Mouse (Mus musculus) neural tube, embryonic 13.5 days (tissue): ENCODE measurements around the gene Rhox7a. TPM values are rescaled to one million over a fixed set of nuclear protein-coding genes. Genes with fewer than 3 reads are reported as not detected.
"Not testable (repeated sequence)": the region's sequence is repeated elsewhere in the genome, so short reads cannot be mapped to it uniquely, and the experiment has no call there.

Source experiments
- ATAC-seq: fragments of 200-750 bp; cut with Nextera tagmentation; 2 replicates; pipeline ENCODE4 v1.8.0; 2017; ENCODE audit warnings: low read depth, mild to moderate bottlenecking, moderate TSS enrichment, moderate library complexity
- H3K27ac ChIP-seq: fragments of 300-500 bp; sonication (generic); replicated peaks from 2 replicates; pipeline ENCODE4 v1.5.1; 2015; ENCODE audit warnings: moderate library complexity, mild to moderate bottlenecking, inconsistent platforms
- H3K27me3 ChIP-seq: fragments of 300-500 bp; sonication (generic); 2 replicates; pipeline ENCODE4 v1.6.1; 2015; ENCODE audit warnings: mild to moderate bottlenecking, inconsistent platforms
- H3K36me3 ChIP-seq: fragments of 300-500 bp; sonication (generic); 2 replicates; pipeline ENCODE4 v1.6.1; 2015; ENCODE audit warnings: mild to moderate bottlenecking, inconsistent platforms
- H3K4me1 ChIP-seq: fragments of 300-500 bp; sonication (generic); replicated peaks from 2 replicates; pipeline ENCODE4 v1.6.1; 2015; ENCODE audit warnings: inconsistent platforms
- H3K4me2 ChIP-seq: fragments of 300-500 bp; sonication (generic); 2 replicates; pipeline ENCODE4 v1.6.1; 2015; ENCODE audit warnings: inconsistent platforms, mild to moderate bottlenecking, moderate library complexity
- H3K4me3 ChIP-seq: fragments of 300-500 bp; sonication (generic); 2 replicates; pipeline ENCODE4 v1.5.1; 2015; ENCODE audit warnings: mild to moderate bottlenecking, inconsistent platforms
- H3K9ac ChIP-seq: fragments of 300-500 bp; sonication (generic); 2 replicates; pipeline ENCODE4 v1.6.1; 2015; ENCODE audit warnings: moderate library complexity, mild to moderate bottlenecking, inconsistent platforms
- H3K9me3 ChIP-seq: fragments of 300-500 bp; sonication (generic); 2 replicates; pipeline ENCODE4 v1.6.1; 2016; ENCODE audit warnings: inconsistent platforms
- WGBS: fragments of 180-500 bp; shearing (Covaris S2); methylation state at CpG from one replicate; pipeline ENCODE4 v1.1.7; 2015; 5-methylcytosine and 5-hydroxymethylcytosine counted together
- polyA plus RNA-seq: library from polyadenylated mRNA; unstranded; fragments of >200 nt; fragmentation: Nextera tagmentation; extraction: Ambion mirVana; gene quantifications from 2 replicates; pipeline ENCODE4 v1.2.1, GENCODE M21; 2015

Gene Rhox7a
- not detected in 2 replicates for polyA plus RNA-seq

DNA sequence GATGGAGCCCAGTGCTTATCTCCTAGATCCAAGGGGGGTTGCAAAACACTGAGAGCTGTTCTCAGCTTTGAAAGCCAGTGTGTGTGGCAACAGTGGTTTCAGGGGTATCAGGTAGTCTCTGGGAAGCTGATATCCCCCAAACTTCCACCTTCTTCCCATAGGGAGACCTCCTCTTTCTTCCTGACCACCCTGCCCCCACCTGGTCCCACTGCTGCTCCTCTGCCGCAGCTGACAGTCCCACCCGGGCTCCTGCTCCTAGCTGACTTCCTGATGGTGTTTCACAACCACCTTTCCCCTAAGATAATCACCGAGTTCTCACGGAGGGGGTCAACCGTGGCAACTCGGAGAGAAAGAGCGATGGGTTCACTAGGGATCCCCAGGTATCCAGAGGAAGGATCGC lies at the start of gene Rhox7a:
Gene Rhox7a, plus strand, starts transcription at position 301 of the 400 bp plus-strand sequence.
- not testable (repeated sequence) for H3K9ac ChIP-seq, H3K27ac ChIP-seq, H3K27me3 ChIP-seq, H3K36me3 ChIP-seq, H3K4me1 ChIP-seq, H3K4me3 ChIP-seq, H3K9me3 ChIP-seq, H3K4me2 ChIP-seq, ATAC-seq
- 91% methylated on average over 8 of the region's 8 CpGs for WGBS

DNA sequence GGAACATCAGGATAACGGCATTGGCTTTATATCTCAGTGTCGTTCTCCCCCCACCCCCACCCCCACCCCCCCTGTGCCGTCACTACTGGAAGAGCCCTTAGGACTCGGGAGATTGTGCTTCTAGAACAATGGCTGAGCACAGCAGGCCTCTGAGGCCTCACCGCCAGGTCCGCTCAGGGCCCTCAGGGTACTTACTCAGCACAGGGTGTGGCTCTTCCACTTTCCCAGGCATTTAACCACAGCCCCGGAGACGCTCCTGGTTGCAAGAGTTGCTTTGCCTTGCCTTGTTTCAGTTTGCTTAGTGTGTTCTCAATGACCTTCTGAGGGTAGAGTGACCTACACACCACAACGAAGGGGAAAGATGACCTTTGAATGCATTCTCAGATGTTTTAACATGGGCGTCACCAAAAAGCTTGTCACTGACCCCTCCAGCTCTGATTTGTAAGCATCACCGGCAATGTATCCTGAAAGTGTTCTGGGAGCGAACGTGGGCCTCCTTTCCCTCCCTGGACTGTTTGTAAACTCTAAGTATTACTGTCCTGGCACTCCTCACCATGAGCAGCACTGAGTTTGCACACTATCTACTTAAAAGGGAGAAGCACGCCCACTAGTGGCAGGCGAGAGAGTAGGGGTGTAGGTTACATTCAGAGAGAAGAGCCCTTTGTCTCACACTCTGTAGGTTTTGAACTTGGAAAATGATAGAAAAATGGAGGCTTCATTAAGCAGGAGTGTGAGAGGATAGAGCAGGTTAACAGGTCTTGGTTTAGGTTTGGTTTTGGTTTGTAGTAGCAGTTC lies 24.0 kb upstream of the Rhox7a start:
- no peak for ATAC-seq
- no peak overlapping the region for H3K4me2 ChIP-seq
- no peaks in the 10 kb centered on the region for H3K4me1 ChIP-seq
- H3K27ac ChIP-seq: no peak overlapping the region
- H3K9ac ChIP-seq: no peak overlapping the region
- H3K27me3 ChIP-seq: no peaks in the 10 kb centered on the region
- WGBS: 82% methylated on average over 15 of the region's 15 CpGs
- no peaks in the 10 kb centered on the region for H3K9me3 ChIP-seq
- no peaks in the 10 kb centered on the region for H3K36me3 ChIP-seq
- no peak overlapping the region for H3K4me3 ChIP-seq

DNA sequence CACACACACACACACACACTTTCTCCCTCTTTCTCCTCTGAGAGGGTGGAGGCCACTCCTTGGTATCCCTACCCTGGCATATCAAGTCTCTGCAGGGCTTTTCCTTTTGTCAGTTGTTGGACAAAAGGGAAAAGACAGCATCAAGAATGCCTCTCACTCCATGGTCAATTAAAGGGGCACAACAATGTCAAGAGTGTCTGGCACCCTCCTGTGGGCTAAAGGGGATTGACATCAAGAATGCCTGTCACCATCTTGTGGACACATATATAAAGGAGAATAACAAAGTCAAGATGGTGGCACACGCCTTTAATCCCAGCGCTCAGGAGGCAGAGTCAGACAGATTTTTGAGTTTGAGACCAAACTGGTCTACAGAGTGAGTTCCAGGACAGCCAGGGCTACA lies 22.1 kb upstream of the Rhox7a start:
- ATAC-seq: no peak

DNA sequence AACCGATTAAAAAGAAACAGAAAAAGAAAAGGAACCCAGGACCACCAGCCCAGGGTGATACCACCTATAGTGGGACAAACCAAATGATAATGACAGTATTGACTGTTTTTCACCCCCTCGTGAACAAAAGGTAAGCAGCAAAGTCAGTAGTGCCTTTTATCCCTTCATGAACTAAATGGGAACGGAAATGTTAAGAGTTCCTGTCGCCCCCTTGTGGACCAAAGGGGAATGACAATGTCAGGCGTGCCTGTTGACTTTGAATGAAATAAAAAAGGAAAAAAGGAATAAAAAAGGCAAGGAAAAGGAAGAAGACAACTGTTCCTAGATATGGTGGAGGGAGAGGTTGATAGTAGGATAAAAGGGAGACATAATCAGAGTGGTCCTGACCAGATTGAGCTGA lies 20.3 kb upstream of the Rhox7a start:
- no peak overlapping the region for H3K27ac ChIP-seq
- 31% methylated on average over 5 of the region's 5 CpGs for WGBS
- no peaks in the 10 kb centered on the region for H3K36me3 ChIP-seq
- no peak for ATAC-seq
- no peaks in the 10 kb centered on the region for H3K4me1 ChIP-seq
- H3K4me2 ChIP-seq: no peak overlapping the region
- no peaks in the 10 kb centered on the region for H3K27me3 ChIP-seq
- H3K9ac ChIP-seq: no peak overlapping the region
- no peaks in the 10 kb centered on the region for H3K9me3 ChIP-seq
- H3K4me3 ChIP-seq: no peak overlapping the region

More for the DNA sequence above, 22.1 kb upstream of the Rhox7a start:
- Histone ChIP-seq H3K9me3 (no peaks in the 10 kb centered on the region), H3K4me2 (no peak overlapping the region), H3K9ac (no peak overlapping the region), H3K4me3 (no peak overlapping the region), H3K27ac (no peak overlapping the region), H3K4me1 (no peaks in the 10 kb centered on the region), H3K27me3 (no peaks in the 10 kb centered on the region), H3K36me3 (no peaks in the 10 kb centered on the region)
- WGBS: 85% methylated on average over 2 of the region's 2 CpGs

DNA sequence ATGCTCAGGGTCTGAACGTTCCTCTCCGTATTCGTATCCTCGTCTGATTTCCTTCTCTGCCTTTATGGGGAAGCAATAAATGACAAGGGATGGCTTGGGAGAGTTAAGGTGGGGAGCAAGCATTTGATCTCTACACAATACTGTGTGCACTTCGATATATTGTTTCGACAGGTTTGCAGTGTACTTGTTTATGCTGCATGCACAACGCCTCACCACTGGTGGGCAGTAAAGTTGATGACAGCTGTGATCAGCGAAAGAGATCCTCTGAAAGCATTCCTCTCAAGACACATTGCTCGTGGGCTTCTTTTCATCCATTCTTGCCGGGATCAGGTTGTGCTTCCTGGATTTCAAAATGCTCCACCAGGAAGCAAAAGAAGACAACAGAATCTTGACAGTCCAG lies 15.8 kb upstream of the Rhox7a start:
- Histone ChIP-seq H3K4me3 (no peak overlapping the region), H3K9ac (no peak overlapping the region), H3K27me3 (no peaks in the 10 kb centered on the region), H3K36me3 (no peaks in the 10 kb centered on the region), H3K27ac (no peak overlapping the region), H3K4me1 (no peaks in the 10 kb centered on the region), H3K4me2 (no peak overlapping the region), H3K9me3 (no peaks in the 10 kb centered on the region)
- WGBS: 70% methylated on average over 10 of the region's 10 CpGs
- ATAC-seq: no peak

DNA sequence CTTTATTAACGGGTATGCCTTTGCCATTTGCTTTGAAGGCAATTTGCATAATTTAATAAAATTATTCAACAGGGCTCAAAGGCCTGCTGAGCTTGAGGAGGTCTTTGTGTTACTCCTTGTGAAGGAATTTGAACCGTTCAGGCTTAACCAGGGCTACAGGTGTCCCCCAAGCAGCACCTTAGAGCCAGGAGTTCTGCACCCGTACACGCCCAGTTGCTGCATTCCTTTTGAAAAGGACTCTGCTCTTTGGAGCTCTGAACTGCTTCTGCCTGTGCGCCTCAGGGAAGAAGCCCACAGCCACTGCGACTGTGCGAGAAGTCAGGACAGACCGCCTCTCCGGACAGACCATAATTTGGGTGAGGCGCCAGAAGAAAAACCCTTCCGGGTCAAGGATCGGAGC lies 4.9 kb upstream of the Rhox7a start, which contains the start of gene Rhox6:
Gene Rhox6, plus strand, starts transcription at position 301 of the 400 bp plus-strand sequence.
- not testable (repeated sequence) for H3K4me2 ChIP-seq, H3K4me1 ChIP-seq, H3K9me3 ChIP-seq, H3K9ac ChIP-seq, H3K27me3 ChIP-seq, H3K36me3 ChIP-seq, H3K4me3 ChIP-seq, H3K27ac ChIP-seq, ATAC-seq
- 84% methylated on average over 4 of the region's 12 CpGs for WGBS

DNA sequence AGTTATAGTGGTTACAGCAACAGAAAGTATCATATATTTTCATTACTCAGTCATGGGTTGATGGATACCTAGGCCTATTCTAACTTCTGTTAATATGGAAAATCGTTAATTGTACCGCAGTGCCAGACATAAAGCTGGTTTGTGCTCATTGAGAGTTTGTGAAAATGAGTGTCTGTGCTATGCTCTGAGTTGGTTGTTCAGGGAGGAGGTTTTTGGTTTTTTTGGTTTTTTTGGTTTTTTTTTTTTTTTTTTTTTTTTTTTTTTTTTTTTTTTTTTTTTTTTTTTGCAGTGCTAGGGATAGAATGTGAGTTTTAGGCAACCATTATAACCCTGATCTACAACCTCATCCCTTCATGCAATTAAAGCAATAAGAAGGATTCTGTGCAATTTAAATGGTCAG lies 40.2 kb downstream of the Rhox7a start:
- Histone ChIP-seq H3K9ac (no peak overlapping the region), H3K27ac (no peak overlapping the region), H3K4me1 (no peaks in the 10 kb centered on the region), H3K4me2 (no peak overlapping the region), H3K36me3 (no peaks in the 10 kb centered on the region), H3K4me3 (no peak overlapping the region), H3K27me3 (no peaks in the 10 kb centered on the region), H3K9me3 (no peaks in the 10 kb centered on the region)
- WGBS: 96% methylated on average over 2 of the region's 2 CpGs
- ATAC-seq: no peak

DNA sequence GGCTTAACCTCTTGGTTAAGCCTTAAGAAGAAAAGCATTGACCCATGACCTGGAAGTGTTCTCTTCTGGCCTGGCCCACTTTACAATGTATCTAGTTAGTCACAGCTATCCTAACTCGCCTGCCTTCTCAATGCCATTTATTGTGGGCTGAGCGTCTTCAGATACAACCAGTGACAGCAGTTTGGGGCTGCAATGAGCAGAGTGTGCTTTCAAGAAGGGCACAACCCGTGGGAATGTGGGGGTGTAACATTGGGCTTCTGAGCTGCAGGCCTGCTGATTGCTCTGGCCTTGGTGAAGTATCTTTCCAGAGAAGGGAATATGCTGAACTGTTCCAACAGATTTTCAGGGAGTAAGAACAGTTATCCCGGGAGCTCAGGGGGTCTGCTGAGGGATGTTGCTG lies 47.4 kb downstream of the Rhox7a start, which contains the start of gene Rhox8:
Gene Rhox8, minus strand, starts transcription at position 101 of the 400 bp plus-strand sequence.
- H3K36me3 ChIP-seq: no peaks in the 10 kb centered on the region
- H3K27me3 ChIP-seq: no peaks in the 10 kb centered on the region
- H3K4me2 ChIP-seq: no peak within 1 kb of the TSS
- no peaks in the 10 kb centered on the region for H3K9me3 ChIP-seq
- no peak within 1 kb of the TSS for H3K4me3 ChIP-seq
- no peak for ATAC-seq
- H3K9ac ChIP-seq: no peak within 1 kb of the TSS
- 80% methylated on average over 4 of the region's 4 CpGs for WGBS
- H3K27ac ChIP-seq: no peak within 1 kb of the TSS
- no peaks in the 10 kb centered on the region for H3K4me1 ChIP-seq

Other genes with a start within 250 kb of the Rhox7a start
- not detected in 2 replicates for gene Rhox4f, start 224.0 kb upstream of the Rhox7a start, polyA plus RNA-seq
- gene Rhox3g, start 203.1 kb upstream of the Rhox7a start, polyA plus RNA-seq: not detected in 2 replicates
- gene Rhox2g, start 188.2 kb upstream of the Rhox7a start, polyA plus RNA-seq: not detected in 2 replicates
- not detected in 2 replicates for gene Rhox4g, start 180.4 kb upstream of the Rhox7a start, polyA plus RNA-seq
- gene Rhox3h, start 162.9 kb upstream of the Rhox7a start, polyA plus RNA-seq: not detected in 2 replicates
- gene Rhox2h, start 158.4 kb upstream of the Rhox7a start, polyA plus RNA-seq: not detected in 2 replicates
- 0.45 and 0.51 TPM in 2 replicates for gene Rhox5, start 26.8 kb upstream of the Rhox7a start, polyA plus RNA-seq
- gene Rhox6, start 4.8 kb upstream of the Rhox7a start, polyA plus RNA-seq: not detected in 2 replicates
- not detected in 2 replicates for gene Rhox8, start 47.3 kb downstream of the Rhox7a start, polyA plus RNA-seq
- gene Rhox7b, start 65.5 kb downstream of the Rhox7a start, polyA plus RNA-seq: not detected in 2 replicates
- not detected in 2 replicates for gene Rhox9, start 70.1 kb downstream of the Rhox7a start, polyA plus RNA-seq
- not detected in 2 replicates for gene Btg1-ps1, start 187.1 kb downstream of the Rhox7a start, polyA plus RNA-seq
- gene Btg1-ps2, start 211.4 kb downstream of the Rhox7a start, polyA plus RNA-seq: not detected in 2 replicates
- gene Rhox10, start 234.8 kb downstream of the Rhox7a start, polyA plus RNA-seq: not detected in 2 replicates